Mouse (Mus musculus): ENCODE data around the gene Hoxa9. TPM values are rescaled to one million over a fixed set of nuclear protein-coding genes. Genes with fewer than 3 reads are reported as not detected.

Hoxa9 gene
- total RNA-seq (2014; rRNA removed), result not detected in 2 replicates
- polyA plus RNA-seq (2015; fragmentation: Nextera tagmentation; extraction: Ambion mirVana), result not detected in 2 replicates

DNA sequence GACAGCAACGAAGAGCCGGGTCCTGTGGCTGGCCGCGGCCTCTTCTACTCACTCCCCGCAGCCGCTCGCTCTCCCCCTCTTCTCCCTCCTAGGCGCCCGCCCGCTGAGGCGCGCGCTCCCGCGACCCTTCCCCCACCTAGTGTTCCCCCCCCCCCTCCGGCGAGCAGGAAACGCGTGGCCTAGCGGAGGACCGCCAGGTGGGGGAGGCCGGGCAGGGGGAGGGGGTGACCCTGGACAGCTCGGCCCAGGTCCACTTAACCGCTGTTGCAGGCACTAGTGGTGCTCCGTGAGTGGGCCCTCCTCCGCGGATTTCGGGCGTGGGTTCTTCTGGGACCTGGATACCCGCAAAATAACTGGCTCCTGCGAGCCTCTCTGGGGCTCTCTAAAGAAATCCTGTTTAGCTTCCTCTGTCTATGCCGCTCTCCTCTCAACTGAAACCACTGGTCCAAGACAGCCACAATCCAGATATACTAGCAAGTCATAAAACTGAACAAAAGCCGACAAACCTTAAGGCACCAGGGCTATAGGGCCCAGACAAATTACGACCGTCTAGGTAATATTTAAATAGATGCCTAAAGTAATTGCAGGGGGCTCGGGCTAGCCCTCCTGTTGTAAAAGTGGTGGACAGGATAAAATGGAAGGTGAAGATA is at the start of gene Hoxa9:
Gene Hoxa9 (minus strand): TSS at position 574 of the 650 bp plus-strand sequence.
- TF ChIP-seq CTCF (IDR thresholded peaks at IDR 0.05), result no peak
- peaks cover 90% of the 10 kb centered on the region for H3K27me3 ChIP-seq (ENCODE audit: insufficient read depth, low read length)
- WGBS, result under 1% methylated on average over 24 of the region's 36 CpGs
- H3K27ac ChIP-seq (ENCODE audit: low read depth, low read length), result no peak within 1 kb of the TSS
- DNase-seq (ENCODE audit: low spot score), result no peak
- no peak within 1 kb of the TSS for H3K4me2 ChIP-seq (ENCODE audit: low read depth, low read length, poor library complexity, severe bottlenecking)
- H3K9me3 ChIP-seq (ENCODE audit: low read length), result no peaks in the 10 kb centered on the region
- no peak within 1 kb of the TSS for H3K9ac ChIP-seq (replicated peaks; ENCODE audit: low read length, poor library complexity, severe bottlenecking)
- ATAC-seq (ENCODE audit: low FRiP score), result no peak
- no peak within 1 kb of the TSS for H3K4me3 ChIP-seq (ENCODE audit: low read depth, low read length)
- H3K36me3 ChIP-seq (ENCODE audit: insufficient read depth, low read length), result no peaks in the 10 kb centered on the region
- H3K4me1 ChIP-seq (ENCODE audit: insufficient read depth, low read length), result no peaks in the 10 kb centered on the region

DNA sequence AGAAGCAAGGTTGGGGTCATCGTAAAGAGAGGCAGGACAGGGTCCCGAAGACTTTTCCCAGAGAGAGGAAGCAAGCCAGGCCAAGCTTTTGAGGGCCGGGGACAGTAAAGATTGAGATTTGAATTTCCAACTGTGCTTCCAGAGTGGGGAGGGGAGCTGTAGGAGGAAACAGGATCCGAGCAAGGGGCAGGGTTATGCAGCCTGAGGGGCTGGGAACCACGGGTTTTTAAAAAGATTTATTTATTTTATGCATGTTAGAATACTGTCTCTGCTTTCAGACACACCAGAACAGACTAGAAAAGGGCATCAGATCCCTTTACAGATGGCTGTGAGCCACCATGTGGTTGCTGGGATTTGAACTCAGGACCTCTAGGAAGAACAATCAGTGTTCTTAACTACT is 46.0 kb upstream of the Hoxa9 start:
- 10% methylated on average over 5 of the region's 5 CpGs for WGBS
- no peak overlapping the region for H3K4me3 ChIP-seq (ENCODE audit: low read depth, low read length)
- H3K27ac ChIP-seq (ENCODE audit: low read depth, low read length), result no peak overlapping the region
- no peaks in the 10 kb centered on the region for H3K4me1 ChIP-seq (ENCODE audit: insufficient read depth, low read length)
- H3K27me3 ChIP-seq (ENCODE audit: insufficient read depth, low read length), result peaks cover 65% of the 10 kb centered on the region
- H3K9ac ChIP-seq (replicated peaks; ENCODE audit: low read length, poor library complexity, severe bottlenecking), result no peak overlapping the region
- H3K9me3 ChIP-seq (ENCODE audit: low read length), result no peaks in the 10 kb centered on the region
- no peaks in the 10 kb centered on the region for H3K36me3 ChIP-seq (ENCODE audit: insufficient read depth, low read length)
- no peak for ATAC-seq (ENCODE audit: low FRiP score)
- no peak for DNase-seq (ENCODE audit: low spot score)
- H3K4me2 ChIP-seq (ENCODE audit: low read depth, low read length, poor library complexity, severe bottlenecking), result no peak overlapping the region
- no peak for TF ChIP-seq CTCF (IDR thresholded peaks at IDR 0.05)

DNA sequence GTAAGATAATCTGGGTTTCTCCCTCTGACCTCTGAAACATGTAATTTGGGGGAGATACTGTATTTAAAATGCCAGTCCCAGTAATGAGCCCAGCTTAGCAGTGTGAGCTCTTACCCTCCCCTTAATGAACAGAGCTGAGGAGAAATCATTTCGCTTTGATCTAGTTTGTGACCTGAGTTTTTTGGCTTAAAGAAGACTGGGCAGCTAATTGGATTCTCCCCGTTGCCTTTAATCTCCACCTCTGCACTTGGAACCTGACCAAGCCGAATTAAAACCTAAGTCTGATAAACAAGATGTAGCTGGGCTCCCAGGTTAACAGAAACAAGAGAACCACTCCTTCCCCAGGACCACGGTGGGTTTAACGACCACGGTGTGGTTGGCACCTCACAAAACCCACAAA is 45.5 kb upstream of the Hoxa9 start:
- no peak overlapping the region for H3K4me3 ChIP-seq (ENCODE audit: low read depth, low read length)
- no peak for ATAC-seq (ENCODE audit: low FRiP score)
- H3K36me3 ChIP-seq (ENCODE audit: insufficient read depth, low read length), result no peaks in the 10 kb centered on the region
- DNase-seq (ENCODE audit: low spot score), result no peak
- no peaks in the 10 kb centered on the region for H3K9me3 ChIP-seq (ENCODE audit: low read length)
- H3K27me3 ChIP-seq (ENCODE audit: insufficient read depth, low read length), result peaks cover 69% of the 10 kb centered on the region
- WGBS, result 1% methylated on average over 6 of the region's 6 CpGs
- no peaks in the 10 kb centered on the region for H3K4me1 ChIP-seq (ENCODE audit: insufficient read depth, low read length)
- H3K4me2 ChIP-seq (ENCODE audit: low read depth, low read length, poor library complexity, severe bottlenecking), result no peak overlapping the region
- TF ChIP-seq CTCF (IDR thresholded peaks at IDR 0.05), result no peak
- no peak overlapping the region for H3K9ac ChIP-seq (replicated peaks; ENCODE audit: low read length, poor library complexity, severe bottlenecking)
- no peak overlapping the region for H3K27ac ChIP-seq (ENCODE audit: low read depth, low read length)

DNA sequence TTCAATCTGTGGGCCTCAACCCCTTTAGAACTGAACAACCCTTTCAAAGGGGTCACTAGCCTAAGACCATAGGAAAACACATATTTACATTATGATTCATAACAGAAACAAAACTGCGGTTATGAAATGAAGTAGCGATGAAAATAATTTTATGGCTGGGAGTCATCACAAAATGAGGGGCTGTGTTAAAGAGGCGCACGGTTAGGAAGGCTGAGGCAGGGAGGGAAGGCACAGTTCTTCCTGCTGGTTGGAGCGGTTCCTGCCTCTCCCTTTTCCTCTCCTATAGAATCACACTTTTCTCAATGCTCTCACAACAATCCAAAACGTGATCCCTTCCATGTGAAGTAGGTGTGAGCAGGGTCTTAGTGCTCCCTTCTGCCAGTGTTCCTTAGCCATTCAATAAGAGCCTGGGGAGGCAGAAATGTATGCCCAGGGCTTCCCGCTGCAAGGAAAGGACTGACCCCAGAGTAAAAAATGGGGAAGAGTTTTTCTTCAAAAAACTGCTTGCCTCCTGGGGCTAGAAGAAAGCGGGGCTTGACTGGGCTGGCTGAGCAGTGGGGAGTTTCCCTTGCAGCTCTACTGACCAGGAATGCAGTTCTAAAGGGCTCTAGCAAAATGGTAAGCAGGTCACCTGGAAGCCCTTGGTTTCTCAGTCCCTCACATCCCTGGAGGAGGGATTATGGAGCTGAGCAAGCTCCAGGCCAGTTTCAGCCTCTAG is 44.8 kb upstream of the Hoxa9 start:
- H3K4me2 ChIP-seq (ENCODE audit: low read depth, low read length, poor library complexity, severe bottlenecking), result no peak overlapping the region
- DNase-seq (ENCODE audit: low spot score) (no peak), ATAC-seq (ENCODE audit: low FRiP score) (no peak)
- H3K4me1 ChIP-seq (ENCODE audit: insufficient read depth, low read length), result no peaks in the 10 kb centered on the region; the same call in 1 of the 2 replicates
- H3K27ac ChIP-seq (ENCODE audit: low read depth, low read length), result no peak overlapping the region
- no peak overlapping the region for H3K9ac ChIP-seq (replicated peaks; ENCODE audit: low read length, poor library complexity, severe bottlenecking)
- TF ChIP-seq CTCF (IDR thresholded peaks at IDR 0.05), result no peak
- no peaks in the 10 kb centered on the region for H3K36me3 ChIP-seq (ENCODE audit: insufficient read depth, low read length)
- H3K4me3 ChIP-seq (ENCODE audit: low read depth, low read length), result no peak overlapping the region
- H3K27me3 ChIP-seq (ENCODE audit: insufficient read depth, low read length), result peaks cover 71% of the 10 kb centered on the region
- H3K9me3 ChIP-seq (ENCODE audit: low read length), result no peaks in the 10 kb centered on the region
- 6% methylated on average over 8 of the region's 8 CpGs for WGBS

DNA sequence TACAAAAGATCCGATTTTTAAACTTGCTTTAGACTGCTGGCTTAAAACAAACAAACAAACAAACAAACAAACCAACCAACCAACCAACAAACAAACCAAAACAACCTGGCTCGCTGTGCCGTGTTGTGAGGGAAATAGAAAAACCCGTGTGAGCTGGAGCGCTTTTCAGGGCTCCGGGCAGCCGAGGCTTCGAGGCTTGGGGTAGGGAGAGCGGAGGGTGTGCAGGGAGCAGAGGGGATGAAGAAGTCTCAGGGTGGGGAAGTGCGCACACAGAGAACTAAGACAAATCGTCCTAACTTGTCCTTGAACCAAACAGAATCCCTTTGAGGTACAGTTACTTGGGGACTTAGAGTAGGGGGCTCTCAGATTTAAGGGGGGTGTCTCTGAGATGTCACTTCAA is 43.7 kb upstream of the Hoxa9 start:
- DNase-seq (ENCODE audit: low spot score) (no peak), ATAC-seq (ENCODE audit: low FRiP score) (no peak)
- H3K36me3 ChIP-seq (ENCODE audit: insufficient read depth, low read length), result no peaks in the 10 kb centered on the region
- no peaks in the 10 kb centered on the region for H3K9me3 ChIP-seq (ENCODE audit: low read length)
- TF ChIP-seq CTCF (IDR thresholded peaks at IDR 0.05), result no peak
- H3K27me3 ChIP-seq (ENCODE audit: insufficient read depth, low read length), result peaks cover 81% of the 10 kb centered on the region
- no peaks in the 10 kb centered on the region; the same call in 1 of the 2 replicates for H3K4me1 ChIP-seq (ENCODE audit: insufficient read depth, low read length)
- no peak overlapping the region for H3K4me3 ChIP-seq (ENCODE audit: low read depth, low read length)
- 1% methylated on average over 11 of the region's 11 CpGs for WGBS
- no peak overlapping the region for H3K27ac ChIP-seq (ENCODE audit: low read depth, low read length)
- H3K9ac ChIP-seq (replicated peaks; ENCODE audit: low read length, poor library complexity, severe bottlenecking), result no peak overlapping the region
- no peak overlapping the region for H3K4me2 ChIP-seq (ENCODE audit: low read depth, low read length, poor library complexity, severe bottlenecking)

DNA sequence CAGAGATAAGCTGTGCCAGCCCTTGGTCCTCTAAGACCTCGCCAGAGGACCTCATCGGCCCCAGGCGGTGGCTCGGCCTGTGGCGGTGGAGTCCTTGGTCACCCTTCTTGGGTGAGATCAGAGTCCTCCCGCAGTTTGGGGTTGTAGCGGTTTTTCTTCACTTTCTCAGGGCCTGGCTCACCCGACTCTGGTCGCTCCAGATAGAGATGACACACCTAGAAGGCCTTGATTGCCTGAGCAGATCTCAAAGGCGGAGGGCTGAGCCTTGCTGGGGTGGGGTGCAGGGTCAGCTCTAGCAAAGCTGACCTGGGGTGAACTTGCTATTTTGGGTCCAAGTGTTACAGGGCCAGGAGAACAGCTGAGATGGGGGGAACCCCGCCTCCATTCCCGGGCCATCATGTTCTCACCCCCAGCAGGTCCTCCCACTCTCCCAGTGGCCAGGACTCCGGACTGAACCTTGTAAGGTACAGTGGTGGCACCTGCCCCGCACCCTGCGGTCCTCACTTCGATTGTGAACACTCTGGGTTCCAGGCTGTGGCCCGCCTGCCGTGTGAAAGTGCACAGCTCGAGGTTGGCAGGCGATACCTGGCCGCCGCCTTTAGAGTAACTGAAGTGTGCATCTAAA is 42.9 kb upstream of the Hoxa9 start:
- under 1% methylated on average over 22 of the region's 22 CpGs for WGBS
- no peak for TF ChIP-seq CTCF (IDR thresholded peaks at IDR 0.05)

More for the DNA sequence above, 42.9 kb upstream of the Hoxa9 start:
- no peak overlapping the region for H3K4me3 ChIP-seq (ENCODE audit: low read depth, low read length)
- no peak overlapping the region for H3K9ac ChIP-seq (replicated peaks; ENCODE audit: low read length, poor library complexity, severe bottlenecking)
- no peak overlapping the region for H3K4me2 ChIP-seq (ENCODE audit: low read depth, low read length, poor library complexity, severe bottlenecking)
- H3K27ac ChIP-seq (ENCODE audit: low read depth, low read length), result no peak overlapping the region
- H3K4me1 ChIP-seq (ENCODE audit: insufficient read depth, low read length), result no peaks in the 10 kb centered on the region; the same call in 1 of the 2 replicates
- H3K9me3 ChIP-seq (ENCODE audit: low read length), result no peaks in the 10 kb centered on the region
- peaks cover 87% of the 10 kb centered on the region for H3K27me3 ChIP-seq (ENCODE audit: insufficient read depth, low read length)
- DNase-seq (ENCODE audit: low spot score), result no peak
- ATAC-seq (ENCODE audit: low FRiP score), result no peak
- H3K36me3 ChIP-seq (ENCODE audit: insufficient read depth, low read length), result no peaks in the 10 kb centered on the region
